Mouse (Mus musculus) lung, postnatal 0 days (tissue): ENCODE results near the gene Irf2.

Source experiments
- CTCF ChIP-seq: IDR thresholded peaks from 2 replicates; pipeline ENCODE4 v1.5.1; 2016; ENCODE audit warnings: antibody characterized with exemption, mild to moderate bottlenecking
- EP300 ChIP-seq: IDR thresholded peaks from 2 replicates; pipeline ENCODE4 v1.6.1; 2016; ENCODE audit warnings: antibody characterized with exemption, mild to moderate bottlenecking, control low read depth

GRCm38 (mm10) chr8:46759562-46759961 lies 20.0 kb downstream of the Irf2 start:
- TF ChIP-seq EP300 = no peak; the same call in 1 of the 2 replicates
- no peak for TF ChIP-seq CTCF
